In the genomic region with DNA sequence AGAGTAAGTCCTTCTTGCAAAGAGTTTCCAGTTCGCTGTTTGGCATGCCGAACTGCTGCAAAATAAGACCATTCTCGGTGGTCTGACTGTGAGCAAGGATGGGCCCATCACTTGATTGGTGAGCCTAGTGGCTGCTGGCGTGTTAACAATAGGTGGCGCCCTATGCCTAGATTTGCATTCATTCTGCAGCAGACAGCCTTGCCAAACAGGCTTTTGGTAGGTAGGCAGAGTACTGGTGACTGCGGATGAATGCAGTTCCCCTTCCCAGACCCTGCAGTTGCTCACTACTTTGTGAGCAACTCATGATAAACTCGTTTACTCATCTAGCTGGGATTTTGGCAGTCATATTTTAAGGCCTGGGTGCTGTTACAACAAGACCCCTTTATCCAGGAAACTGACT, we compare ENCODE assay signal across 9 mouse cellular contexts. TPM values are rescaled to one million over a fixed set of nuclear protein-coding genes. Genes with fewer than 3 reads are reported as not detected.
DNase-seq lines count a peak whose midpoint lies in the region; ATAC-seq and TF ChIP-seq lines count a peak whose summit lies in the region.
"Had no signal": no experiment of that assay in that cellular context is flagged by ENCODE, and none has a peak within 500 bp of the region (broad histone marks: within the 10 kb centered on the region; RNA-seq: fewer than 3 reads in every experiment).

No protein-coding gene starts in this region.

- no peak overlapping the region for H3K27ac ChIP-seq in embryonic fibroblast, embryonic 13.5 days (ENCODE audit: insufficient read depth, low read length)
- H3K27ac ChIP-seq in intestine, postnatal 0 days (ENCODE audit: low read depth, low read length), result no peak overlapping the region
- no peak overlapping the region for H3K27ac ChIP-seq in midbrain, embryonic 14.5 days (replicated peaks; ENCODE audit: low read depth, low read length)

- no peak overlapping the region for H3K4me2 ChIP-seq in intestine, postnatal 0 days (replicated peaks; ENCODE audit: low read depth)
- no peak overlapping the region for H3K4me2 ChIP-seq in midbrain, embryonic 14.5 days (ENCODE audit: low read length)

- no peak overlapping the region for H3K4me3 ChIP-seq in embryonic fibroblast, embryonic 13.5 days (ENCODE audit: insufficient read depth, low read length)
- no peak overlapping the region for H3K4me3 ChIP-seq in intestine, postnatal 0 days (ENCODE audit: low read depth, low read length)
- no peak overlapping the region for H3K4me3 ChIP-seq in midbrain, embryonic 14.5 days (replicated peaks; ENCODE audit: low read depth, low read length)

- no peaks in the 10 kb centered on the region for H3K27me3 ChIP-seq in intestine, postnatal 0 days (replicated peaks; ENCODE audit: control insufficient read depth, insufficient read depth, low read length)
- H3K27me3 ChIP-seq in midbrain, embryonic 14.5 days (ENCODE audit: control insufficient read depth, insufficient read depth, low read length), result no peaks in the 10 kb centered on the region

- peak; percentile 8 for DNase-seq in cerebellum, adult 9-10 months
- no peak for DNase-seq in cerebellum, adult 11 months
- peak; percentile 60 for DNase-seq in NIH3T3 (ENCODE audit: low read depth)
- peak; percentile 26 to 64 for DNase-seq in left cerebral cortex, postnatal 10 days (ENCODE audit: extremely low spot score in 1 of 2, low spot score in 2 of 2)
- peak; percentile 74 for DNase-seq in midbrain, embryonic 14.5 days
- peak; percentile 39 for DNase-seq in urinary bladder, adult 2 months (ENCODE audit: low spot score)

- 0 out of 2 replicates have a peak, but pooled peaks cover 3% of the 10 kb centered on the region for H3K4me1 ChIP-seq in embryonic fibroblast, embryonic 13.5 days (ENCODE audit: control insufficient read depth, insufficient read depth, low read length)
- H3K4me1 ChIP-seq in intestine, postnatal 0 days (replicated peaks; ENCODE audit: control insufficient read depth, insufficient read depth, low read length), result no peaks in the 10 kb centered on the region
- H3K4me1 ChIP-seq in midbrain, embryonic 14.5 days (ENCODE audit: control insufficient read depth, insufficient read depth, low read length), result peaks cover 7% of the 10 kb centered on the region; the same call in 1 of the 2 replicates

- no peak for TF ChIP-seq POLR2A in embryonic fibroblast, embryonic 13.5 days (IDR thresholded peaks at IDR 0.05; ENCODE audit: low read depth, low read length)

- WGBS in intestine, postnatal 0 days, result 24% methylated on average over 7 of the region's 7 CpGs
- WGBS in midbrain, embryonic 14.5 days, result 21% methylated on average over 7 of the region's 7 CpGs

- peak; percentile 50; the same call in 1 of the 2 replicates for TF ChIP-seq CTCF in embryonic fibroblast, embryonic 13.5 days (IDR thresholded peaks at IDR 0.05; ENCODE audit: borderline replicate concordance, insufficient read depth, low read length)
- peak; percentile 91 for TF ChIP-seq CTCF in intestine, postnatal 0 days (IDR thresholded peaks at IDR 0.05; ENCODE audit: low read depth)

- ATAC-seq in intestine, postnatal 0 days, result no peak
- no peak for ATAC-seq in midbrain, embryonic 14.5 days (ENCODE audit: low FRiP score, low TSS enrichment)

- intact Hi-C loops in left cerebral cortex, postnatal 10 days (cut with DNase I), result loop anchor here (5.0 kb wide), 1 partner anchor 41 kb away; the partner anchor contains the start of gene Reg4

- H3K9ac ChIP-seq in intestine, postnatal 0 days (ENCODE audit: low read depth, low read length), result no peak overlapping the region
- H3K9ac ChIP-seq in midbrain, embryonic 14.5 days (replicated peaks; ENCODE audit: low read length), result no peak overlapping the region

- no peaks in the 10 kb centered on the region for H3K36me3 ChIP-seq in intestine, postnatal 0 days (ENCODE audit: control insufficient read depth, insufficient read depth)
- no peaks in the 10 kb centered on the region for H3K36me3 ChIP-seq in midbrain, embryonic 14.5 days (ENCODE audit: control insufficient read depth, insufficient read depth, low read length)

- H3K9me3 ChIP-seq in intestine, postnatal 0 days (ENCODE audit: control insufficient read depth), result no peaks in the 10 kb centered on the region
- H3K9me3 ChIP-seq in midbrain, embryonic 14.5 days (ENCODE audit: control insufficient read depth, low read length), result no peaks in the 10 kb centered on the region

RNA-seq across cellular contexts. Expression of gene Adam30, which starts 20.4 kb away (rescaled TPM):
- not detected in 2 replicates for polyA plus RNA-seq in embryonic fibroblast, embryonic 13.5 days (2011; ENCODE audit: insufficient read length, low read depth, missing spikeins)
- polyA plus RNA-seq in intestine, postnatal 0 days (2015; fragmentation: Nextera tagmentation; extraction: Ambion mirVana), result not detected in 2 replicates
- not detected for total RNA-seq in left cerebral cortex, postnatal 10 days (2021)
- polyA plus RNA-seq in midbrain, embryonic 14.5 days (2014; fragmentation: Nextera tagmentation; extraction: Ambion mirVana), result not detected in 2 replicates
- not detected in 2 replicates for polyA plus RNA-seq in urinary bladder, adult 2 months (2012; rRNA removed)

RNA-seq across cellular contexts. Expression of gene Reg4, which starts 41.2 kb away (rescaled TPM):
- polyA plus RNA-seq in embryonic fibroblast, embryonic 13.5 days (2011; ENCODE audit: insufficient read length, low read depth, missing spikeins), result not detected in 2 replicates
- polyA plus RNA-seq in intestine, postnatal 0 days (2015; fragmentation: Nextera tagmentation; extraction: Ambion mirVana), result 90.6 and 144 TPM in 2 replicates
- total RNA-seq in left cerebral cortex, postnatal 10 days (2021), result not detected
- not detected in 2 replicates for polyA plus RNA-seq in midbrain, embryonic 14.5 days (2014; fragmentation: Nextera tagmentation; extraction: Ambion mirVana)
- polyA plus RNA-seq in urinary bladder, adult 2 months (2012; rRNA removed), result not detected in 2 replicates
- total RNA-seq: heart, postnatal 14 days had no signal

Comparison
In these comparisons a context has a peak if more than half of its experiments do, and no peak if none do; other contexts are left out.
1. RNA of gene Reg4, which starts 41.2 kb away (polyA plus RNA-seq): 90.6 to 144 TPM in intestine, postnatal 0 days; not detected in midbrain, embryonic 14.5 days, not detected in embryonic fibroblast, embryonic 13.5 days and not detected in urinary bladder, adult 2 months; every median in the first group is over 10 times any median in the second.